Mouse (Mus musculus) G1E (cell line): Measurements from ENCODE around the gene Cdk7.

ENCODE experiments used
- CTCF ChIP-seq: IDR thresholded peaks from 2 replicates; pipeline ENCODE4 v1.5.1; 2012; ENCODE audit warnings: low read depth, low read length, inconsistent platforms, mixed read lengths
- GATA1 ChIP-seq: IDR thresholded peaks from 2 replicates; pipeline ENCODE4 v1.6.1; 2012; ENCODE audit warnings: borderline replicate concordance, low read length, inconsistent platforms, mixed read lengths
- GATA2 ChIP-seq: IDR thresholded peaks from 2 replicates; pipeline ENCODE4 v1.6.1; 2012; ENCODE audit warnings: low read depth, low read length, inconsistent platforms, borderline replicate concordance
- TAL1 ChIP-seq: conservative IDR thresholded peaks from 2 replicates; pipeline ENCODE4 v1.6.1; 2012; ENCODE audit warnings: low read depth, low read length, inconsistent platforms, mixed read lengths

GRCm38 (mm10) chr13:100748638-100749037, 17.9 kb upstream of the Cdk7 start:
- TF ChIP-seq CTCF = no peak
- no peak for TF ChIP-seq TAL1
- no peak for TF ChIP-seq GATA2
- TF ChIP-seq GATA1 = no peak
